Mouse (Mus musculus) heart, embryonic 14.5 days (tissue): ENCODE data around the gene Rps6kb2. TPM values are rescaled to one million over a fixed set of nuclear protein-coding genes. Genes with fewer than 3 reads are reported as not detected.

Experiments used
- ATAC-seq: fragments of 200-750 bp; cut with Nextera tagmentation; 2 replicates; pipeline ENCODE4 v1.8.0; 2017; ENCODE audit warnings: low read depth, moderate TSS enrichment; ENCODE audit not compliant: insufficient number of reproducible peaks, insufficient read depth, low FRiP score
- H3K27ac ChIP-seq, 2 experiments: fragments of 200-500 bp in 1 of 2; fragments of 300-500 bp in 1 of 2; sonication (generic) in 1 of 2; replicated peaks in 1 of 2; 2 replicates each; pipeline ENCODE4 v1.5.1; 2012 to 2014; ENCODE audit warnings: low read depth in 2 of 2, low read length in 2 of 2, control low read depth in 1 of 2, mild to moderate bottlenecking in 1 of 2, mixed read lengths in 1 of 2; ENCODE audit not compliant: control insufficient read depth in 1 of 2, insufficient read depth in 1 of 2
- H3K27me3 ChIP-seq: fragments of 300-500 bp; sonication (generic); 2 replicates; pipeline ENCODE4 v1.6.1; 2014; ENCODE audit warnings: mild to moderate bottlenecking, low read length, control low read depth; ENCODE audit not compliant: control insufficient read depth, insufficient read depth
- H3K36me3 ChIP-seq: fragments of 300-500 bp; sonication (generic); 2 replicates; pipeline ENCODE4 v1.6.1; 2014; ENCODE audit warnings: mild to moderate bottlenecking, control low read depth, low read length, mixed read lengths; ENCODE audit not compliant: control insufficient read depth, insufficient read depth
- H3K4me1 ChIP-seq, 2 experiments: fragments of 200-500 bp in 1 of 2; fragments of 300-500 bp in 1 of 2; sonication (generic) in 1 of 2; 2 replicates each; pipeline ENCODE4 v1.6.1; 2012 to 2014; ENCODE audit warnings: low read length in 2 of 2, control low read depth in 1 of 2, mixed read lengths in 1 of 2; ENCODE audit not compliant: control insufficient read depth in 2 of 2, insufficient read depth in 2 of 2
- H3K4me2 ChIP-seq: fragments of 300-500 bp; sonication (generic); 2 replicates; pipeline ENCODE4 v1.6.1; 2014; ENCODE audit warnings: mild to moderate bottlenecking, low read length
- H3K4me3 ChIP-seq, 2 experiments: fragments of 200-500 bp in 1 of 2; fragments of 300-500 bp in 1 of 2; sonication (generic) in 1 of 2; 2 replicates each; pipeline ENCODE4 v1.5.1; 2012 to 2014; ENCODE audit warnings: low read length in 2 of 2, mild to moderate bottlenecking in 2 of 2, control low read depth in 1 of 2, low read depth in 1 of 2, moderate library complexity in 1 of 2; ENCODE audit not compliant: control insufficient read depth in 1 of 2, insufficient read depth in 1 of 2
- H3K9ac ChIP-seq: fragments of 300-500 bp; sonication (generic); 2 replicates; pipeline ENCODE4 v1.6.1; 2014; ENCODE audit warnings: mild to moderate bottlenecking, low read length
- H3K9me3 ChIP-seq: fragments of 300-500 bp; sonication (generic); 2 replicates; pipeline ENCODE4 v1.6.1; 2016; ENCODE audit warnings: low read length, control low read depth; ENCODE audit not compliant: control insufficient read depth
- WGBS: fragments of 180-500 bp; shearing (Covaris S2); extraction: QIAGEN DNeasy Blood & Tissue Kit; methylation state at CpG from one replicate; pipeline ENCODE4 v1.1.7; 2014; 5-methylcytosine and 5-hydroxymethylcytosine counted together
- polyA plus RNA-seq: library from polyadenylated mRNA; unstranded; fragments of >200 nt; fragmentation: Nextera tagmentation; extraction: Ambion mirVana; gene quantifications from 2 replicates; pipeline ENCODE4 v1.2.1, GENCODE M21; 2014

Rps6kb2 gene
- polyA plus RNA-seq, 1 experiment from 2014 or later = 31.4 TPM

DNA sequence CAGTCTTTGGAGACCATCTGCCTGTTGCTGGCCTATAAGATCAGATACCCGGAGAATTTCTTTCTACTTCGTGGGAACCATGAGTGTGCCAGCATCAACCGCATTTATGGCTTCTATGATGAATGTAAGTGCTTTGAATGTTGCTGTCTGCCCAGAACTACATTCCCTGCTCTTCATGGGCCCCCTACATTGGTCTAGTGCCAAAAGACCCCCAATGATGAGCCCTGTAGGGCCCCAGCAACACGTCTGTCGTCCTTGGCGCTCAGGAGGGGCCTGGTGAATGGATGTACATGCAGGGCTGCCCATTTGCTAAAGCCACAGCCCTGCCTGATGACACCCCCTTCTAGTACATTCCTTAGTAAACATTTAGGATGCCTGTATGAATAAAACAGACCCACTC, 30.0 kb upstream of the Rps6kb2 start:
- no peaks in the 10 kb centered on the region for H3K9me3 ChIP-seq
- H3K36me3 ChIP-seq = peaks cover 47% of the 10 kb centered on the region
- peak overlapping the region; percentile 68 to 71 for H3K4me3 ChIP-seq
- no peak for ATAC-seq
- H3K27me3 ChIP-seq = no peaks in the 10 kb centered on the region
- H3K4me2 ChIP-seq = peak overlapping the region; percentile 94
- peak overlapping the region in 1 of 2 experiments; percentile 89; a peak in 1 of 4 replicates for H3K27ac ChIP-seq
- H3K9ac ChIP-seq = peak overlapping the region; percentile 93
- 52% methylated on average over 6 of the region's 6 CpGs for WGBS
- peaks cover 16 to 32% of the 10 kb centered on the region in 2 experiments for H3K4me1 ChIP-seq

DNA sequence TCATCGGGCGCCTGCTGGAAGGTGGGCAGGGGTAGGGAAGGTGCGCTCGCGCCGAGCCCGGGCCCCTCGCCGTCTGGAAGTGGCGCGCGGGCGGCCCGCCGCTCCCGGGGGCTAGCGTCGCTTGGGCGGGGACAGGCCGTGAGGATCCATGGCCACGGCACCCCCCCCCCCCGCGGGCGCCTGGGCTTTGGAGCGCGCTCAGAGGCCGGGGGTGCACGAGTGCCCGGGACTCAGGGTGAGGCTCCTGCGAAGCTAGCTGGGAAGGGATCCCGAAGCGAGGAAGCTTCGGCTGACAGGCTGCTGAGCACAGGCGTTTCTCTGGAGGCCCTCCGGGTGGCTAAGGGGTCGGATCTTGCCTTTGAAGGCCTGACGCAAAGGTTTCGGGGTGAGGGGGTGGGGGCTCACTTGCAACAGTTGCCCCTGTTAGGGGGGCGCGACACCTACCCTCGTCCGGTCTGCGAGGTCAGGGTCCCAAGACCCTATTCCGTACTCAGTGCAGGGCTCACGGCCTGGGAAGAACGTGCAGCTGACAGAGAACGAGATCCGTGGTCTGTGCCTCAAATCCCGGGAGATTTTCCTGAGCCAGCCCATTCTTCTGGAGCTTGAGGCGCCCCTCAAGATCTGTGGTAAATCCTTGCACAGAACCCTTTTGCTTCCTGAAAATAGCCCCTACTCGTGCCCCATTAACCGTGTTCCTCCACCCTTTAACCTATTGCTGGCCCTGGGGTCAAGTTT, 29.3 kb upstream of the Rps6kb2 start:
- Histone ChIP-seq H3K9ac (peak overlapping the region; percentile 93), H3K4me3 (peak overlapping the region; percentile 68 to 71), H3K4me1 (peaks cover 20 to 36% of the 10 kb centered on the region in 2 experiments), H3K9me3 (no peaks in the 10 kb centered on the region), H3K4me2 (peak overlapping the region; percentile 94), H3K27ac (peak overlapping the region; percentile 73 to 89), H3K36me3 (peaks cover 45% of the 10 kb centered on the region), H3K27me3 (no peaks in the 10 kb centered on the region)
- ATAC-seq = peak; percentile 38
- under 1% methylated on average over 41 of the region's 52 CpGs for WGBS

DNA sequence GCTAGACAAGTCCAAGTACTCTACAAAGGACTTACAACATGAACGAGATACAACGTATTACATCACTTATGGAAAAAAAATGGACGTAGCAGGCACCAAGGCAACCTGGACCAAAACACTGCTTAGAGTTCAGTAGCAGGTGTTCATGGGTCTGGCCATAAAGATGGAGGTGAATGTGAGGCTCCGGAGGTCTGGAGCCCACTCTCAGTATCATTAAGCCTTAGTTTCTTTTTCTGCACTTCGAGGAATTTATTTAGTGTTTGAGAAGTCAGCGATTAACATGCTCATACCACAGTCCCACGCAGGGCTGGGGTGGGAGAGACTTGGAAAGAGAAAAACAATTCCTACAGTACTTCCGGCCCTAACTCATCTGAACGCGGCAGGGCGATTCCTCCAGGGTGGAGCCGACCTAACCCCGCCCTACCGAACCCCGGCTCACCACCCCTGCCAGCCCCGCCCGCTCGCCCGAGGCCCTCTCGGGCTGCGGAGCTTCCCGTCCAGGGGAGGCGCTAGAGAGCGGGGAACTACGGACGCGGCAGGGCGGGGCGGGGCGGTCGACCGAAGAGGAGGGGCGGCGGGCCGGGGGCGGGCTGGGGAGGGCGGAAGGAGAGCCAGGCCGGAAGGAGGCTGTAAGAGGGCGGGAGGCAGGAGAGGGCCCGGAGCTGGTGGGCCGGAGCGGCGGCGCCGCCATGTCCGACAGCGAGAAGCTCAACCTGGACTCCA, 28.5 kb upstream of the Rps6kb2 start, which contains the start of gene Ppp1ca:
Ppp1ca (plus strand) TSS at position 538 of the 723 bp plus-strand sequence.
- peak; percentile 88 for ATAC-seq
- H3K9ac ChIP-seq = peak within 1 kb of the TSS; percentile 93
- H3K9me3 ChIP-seq = no peaks in the 10 kb centered on the region
- peaks cover 25 to 40% of the 10 kb centered on the region in 2 experiments for H3K4me1 ChIP-seq
- WGBS = 5% methylated on average over 40 of the region's 47 CpGs
- H3K4me3 ChIP-seq = peak within 1 kb of the TSS; percentile 68 to 71
- H3K27me3 ChIP-seq = no peaks in the 10 kb centered on the region
- peaks cover 38% of the 10 kb centered on the region for H3K36me3 ChIP-seq
- peak within 1 kb of the TSS; percentile 94 for H3K4me2 ChIP-seq
- peak within 1 kb of the TSS; percentile 78 to 89 for H3K27ac ChIP-seq

DNA sequence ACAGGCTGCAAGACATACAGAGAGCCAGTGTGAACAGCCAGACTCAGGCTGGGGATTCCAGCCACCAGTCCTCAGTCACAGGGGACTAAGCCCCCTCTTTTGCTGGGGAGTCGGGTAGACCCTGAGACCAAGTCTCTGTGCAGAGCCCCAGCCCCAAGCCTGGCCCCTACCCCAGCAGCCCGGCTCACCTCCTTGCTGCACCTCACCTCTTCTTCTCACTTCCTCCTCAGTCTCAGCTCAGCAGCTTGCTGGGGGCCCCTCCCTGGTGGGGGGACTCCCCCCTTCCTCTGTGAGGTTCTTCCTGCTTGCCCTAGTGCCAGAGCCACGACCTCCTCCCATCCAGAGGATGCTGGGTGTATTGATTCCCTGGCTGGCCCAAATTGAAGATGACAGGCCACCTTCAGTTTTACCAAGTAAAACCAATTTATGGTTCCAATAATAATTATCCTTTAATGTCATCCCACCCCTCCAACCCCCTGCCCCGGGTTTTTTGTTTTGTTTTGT, 27.7 kb upstream of the Rps6kb2 start, which contains the start of gene Tbc1d10c:
Tbc1d10c (minus strand) TSS at position 454 of the 504 bp plus-strand sequence.
- peaks cover 30% of the 10 kb centered on the region for H3K36me3 ChIP-seq
- 50% methylated on average over 4 of the region's 4 CpGs for WGBS
- peaks cover 26 to 37% of the 10 kb centered on the region in 2 experiments for H3K4me1 ChIP-seq

DNA sequence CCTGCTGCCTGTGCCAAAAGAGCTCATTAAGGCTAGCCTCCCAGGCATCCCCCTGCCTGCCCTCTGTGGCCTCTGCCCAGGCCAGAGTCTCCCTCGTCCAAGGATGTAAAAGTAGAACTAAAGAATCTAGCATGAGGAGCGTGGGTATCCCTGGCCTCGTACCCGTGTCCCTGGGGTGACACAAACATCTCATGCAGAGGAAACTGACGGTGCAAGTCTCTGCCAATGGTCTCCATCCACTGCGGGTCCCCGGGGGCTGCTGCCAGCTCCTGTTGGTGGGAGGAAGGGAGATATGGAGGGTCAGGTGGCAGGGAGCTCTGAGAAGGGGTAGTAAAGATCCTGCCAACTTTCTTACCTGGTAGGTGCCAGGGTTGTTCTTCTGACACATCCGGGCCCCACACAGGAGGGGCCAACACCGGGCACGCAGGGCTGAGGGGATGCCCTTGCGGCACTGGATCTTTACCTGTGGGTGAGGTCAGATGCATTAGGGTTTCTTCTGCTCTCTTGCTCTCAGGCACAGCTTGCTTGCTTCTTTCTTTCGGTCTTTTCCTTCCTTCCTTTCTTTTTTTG, 26.0 kb upstream of the Rps6kb2 start:
- no peak overlapping the region for H3K9ac ChIP-seq
- peaks cover 38 to 48% of the 10 kb centered on the region in 2 experiments for H3K4me1 ChIP-seq
- H3K36me3 ChIP-seq = peaks cover 13% of the 10 kb centered on the region
- WGBS = 80% methylated on average over 12 of the region's 12 CpGs
- H3K4me3 ChIP-seq = no peak overlapping the region
- no peak overlapping the region for H3K27ac ChIP-seq
- no peaks in the 10 kb centered on the region for H3K27me3 ChIP-seq
- H3K9me3 ChIP-seq = no peaks in the 10 kb centered on the region
- no peak for ATAC-seq
- H3K4me2 ChIP-seq = no peak overlapping the region

More for the DNA sequence above, 27.7 kb upstream of the Rps6kb2 start, which contains the start of gene Tbc1d10c:
- Histone ChIP-seq H3K9ac (peak within 1 kb of the TSS; percentile 93), H3K9me3 (no peaks in the 10 kb centered on the region), H3K27me3 (no peaks in the 10 kb centered on the region), H3K4me2 (peak within 1 kb of the TSS; percentile 94), H3K4me3 (peak within 1 kb of the TSS; percentile 68 to 71), H3K27ac (peak within 1 kb of the TSS; percentile 78 to 89)
- no peak for ATAC-seq

DNA sequence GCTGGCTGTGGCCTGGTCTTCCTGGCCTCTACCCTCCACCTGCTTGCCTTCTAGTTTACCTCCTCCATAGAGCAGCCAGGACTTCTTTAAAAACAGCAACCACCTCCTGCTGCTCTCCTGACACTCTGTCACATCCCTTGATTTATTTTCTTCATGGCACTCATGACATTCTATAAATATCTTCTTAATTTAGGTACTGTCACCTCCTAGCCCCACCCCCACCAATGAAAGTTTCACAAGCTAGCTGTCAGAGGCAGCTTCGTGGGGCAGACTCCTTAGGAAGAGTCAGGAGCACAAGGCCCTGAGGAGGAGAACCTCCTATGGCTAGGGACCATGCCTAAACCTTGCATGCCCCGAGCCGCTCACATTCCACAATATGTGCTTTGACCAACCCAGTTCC, 24.1 kb upstream of the Rps6kb2 start:
- Histone ChIP-seq H3K9me3 (no peaks in the 10 kb centered on the region), H3K27ac (0 out of 4 replicates have a peak overlapping the region, but pooled peaks of 1 of the 2 experiments have one; percentile 19), H3K36me3 (no peaks in the 10 kb centered on the region), H3K4me2 (no peak overlapping the region), H3K9ac (no peak overlapping the region; the same call in 1 of the 2 replicates), H3K4me1 (peaks cover 29 to 37% of the 10 kb centered on the region in 2 experiments), H3K27me3 (no peaks in the 10 kb centered on the region), H3K4me3 (no peak overlapping the region)
- 55% methylated on average over 3 of the region's 3 CpGs for WGBS
- ATAC-seq = no peak
